ENCODE assay signal across 7 mouse cellular contexts in genomic region chr5:24029946-24030578, GRCm38 (mm10). TPM values are rescaled to one million over a fixed set of nuclear protein-coding genes. Genes with fewer than 3 reads are reported as not detected.
DNase-seq lines count a peak whose midpoint lies in the region; ATAC-seq lines count a peak whose summit lies in the region.

No protein-coding gene starts in this region.

- H3K4me3 ChIP-seq in neural tube, embryonic 11.5 days (ENCODE audit: low read depth, low read length) = peak overlapping the region; percentile 67
- H3K4me3 ChIP-seq in intestine, embryonic 16.5 days (ENCODE audit: low read length) = peak overlapping the region; percentile 92
- peak overlapping the region; percentile 84 for H3K4me3 ChIP-seq in midbrain, embryonic 10.5 days

- H3K36me3 ChIP-seq in neural tube, embryonic 11.5 days (ENCODE audit: control insufficient read depth, insufficient read depth, low read length) = no peaks in the 10 kb centered on the region
- H3K36me3 ChIP-seq in intestine, embryonic 16.5 days (ENCODE audit: control insufficient read depth, insufficient read depth, low read length) = no peaks in the 10 kb centered on the region
- peaks cover under 1% of the 10 kb centered on the region; the same call in 1 of the 2 replicates for H3K36me3 ChIP-seq in midbrain, embryonic 10.5 days

- peak; percentile 73 for ATAC-seq in neural tube, embryonic 11.5 days (ENCODE audit: insufficient read depth, low FRiP score, low TSS enrichment)
- peak; percentile 12 for ATAC-seq in erythroblast, adult 5-6 weeks (replicated peaks; ENCODE audit: low FRiP score, poor library complexity, severe bottlenecking)
- ATAC-seq in intestine, embryonic 16.5 days = peak; percentile 86

- DNase-seq in neural tube, embryonic 11.5 days (ENCODE audit: low spot score) = peak; percentile 73
- DNase-seq in neural tube, embryonic 10.5 days (ENCODE audit: extremely low spot score, low spot score) = no peak
- peak; percentile 14 to 22 for DNase-seq in adrenal gland, postnatal 4 days (ENCODE audit: low spot score in 2 of 2)
- peak; percentile 75 for DNase-seq in midbrain, embryonic 10.5 days (ENCODE audit: low spot score)
- no peak for DNase-seq in layer of hippocampus, postnatal 10 days (ENCODE audit: low spot score in 2 of 2)

- H3K9me3 ChIP-seq in neural tube, embryonic 11.5 days (ENCODE audit: control insufficient read depth, low read length) = no peaks in the 10 kb centered on the region
- no peaks in the 10 kb centered on the region for H3K9me3 ChIP-seq in intestine, embryonic 16.5 days (ENCODE audit: control insufficient read depth, low read length)
- H3K9me3 ChIP-seq in midbrain, embryonic 10.5 days (replicated peaks) = no peaks in the 10 kb centered on the region

- no peaks in the 10 kb centered on the region for H3K4me1 ChIP-seq in neural tube, embryonic 11.5 days (ENCODE audit: control insufficient read depth, insufficient read depth, low read length)
- H3K4me1 ChIP-seq in intestine, embryonic 16.5 days (ENCODE audit: control insufficient read depth, insufficient read depth, low read length) = peaks cover 3% of the 10 kb centered on the region; the same call in 1 of the 2 replicates
- H3K4me1 ChIP-seq in midbrain, embryonic 10.5 days = peaks cover 19% of the 10 kb centered on the region

- peak overlapping the region; percentile 75 for H3K4me2 ChIP-seq in neural tube, embryonic 11.5 days (ENCODE audit: low read depth)
- peak overlapping the region; percentile 97 for H3K4me2 ChIP-seq in intestine, embryonic 16.5 days (ENCODE audit: low read depth, low read length)

- peak overlapping the region; percentile 85 for H3K9ac ChIP-seq in neural tube, embryonic 11.5 days (ENCODE audit: low read length)
- H3K9ac ChIP-seq in intestine, embryonic 16.5 days (ENCODE audit: low read depth, low read length) = peak overlapping the region; percentile 91

- H3K27ac ChIP-seq in neural tube, embryonic 11.5 days (ENCODE audit: low read depth, low read length) = peak overlapping the region; percentile 72
- peak overlapping the region; percentile 78 for H3K27ac ChIP-seq in intestine, embryonic 16.5 days (ENCODE audit: low read length)
- peak overlapping the region; percentile 92 for H3K27ac ChIP-seq in midbrain, embryonic 10.5 days (replicated peaks)

- H3K27me3 ChIP-seq in neural tube, embryonic 11.5 days (ENCODE audit: control insufficient read depth, insufficient read depth, low read length) = no peaks in the 10 kb centered on the region
- no peaks in the 10 kb centered on the region for H3K27me3 ChIP-seq in intestine, embryonic 16.5 days (replicated peaks; ENCODE audit: control insufficient read depth, insufficient read depth, low read length)
- no peaks in the 10 kb centered on the region for H3K27me3 ChIP-seq in midbrain, embryonic 10.5 days (ENCODE audit: low read depth, poor library complexity, severe bottlenecking)

- under 1% methylated on average over 67 of the region's 73 CpGs for WGBS in neural tube, embryonic 11.5 days
- under 1% methylated on average over 71 of the region's 73 CpGs for WGBS in intestine, embryonic 16.5 days
- under 1% methylated on average over 71 of the region's 73 CpGs for whole genome bisulfite sequencing in midbrain, embryonic 10.5 days

RNA-seq across cellular contexts. Expression of gene Fam126a, which starts 0.4 kb away (rescaled TPM):
- polyA plus RNA-seq in neural tube, embryonic 11.5 days (2014; fragmentation: Nextera tagmentation; extraction: Ambion mirVana) = 47.7 and 48.0 TPM in 2 replicates
- total RNA-seq in adrenal gland, postnatal 4 days (2021) = 10 to 100 TPM; 60.9 to 63.7 TPM
- 255 and 281 TPM in 2 replicates for total RNA-seq in erythroblast, adult 5-6 weeks (2015; ENCODE audit: low replicate concordance)
- 210 and 266 TPM in 2 replicates for total RNA-seq in erythroblast, adult 5-6 weeks (2017; ENCODE audit: low replicate concordance)
- 11.1 and 11.7 TPM in 2 replicates for polyA plus RNA-seq in intestine, embryonic 16.5 days (2015; fragmentation: Nextera tagmentation; extraction: Ambion mirVana)
- 24.6 and 26.7 TPM in 2 replicates for polyA plus RNA-seq in midbrain, embryonic 10.5 days (2016; fragmentation: Nextera tagmentation; extraction: Ambion mirVana)
- 10 to 100 TPM; 38.9 to 40.4 TPM for total RNA-seq in layer of hippocampus, postnatal 10 days (2021)

Comparison
In these comparisons a context has a peak if more than half of its experiments do, and no peak if none do; other contexts are left out.
1. DNase-seq: peak in neural tube, embryonic 11.5 days (single experiment), adrenal gland, postnatal 4 days (2 of 2) and midbrain, embryonic 10.5 days (single experiment); none in neural tube, embryonic 10.5 days (single experiment) and layer of hippocampus, postnatal 10 days (0 of 2).
2. ATAC-seq: peak in every context shown above with its lines; median percentile 86 in intestine, embryonic 16.5 days; 73 in neural tube, embryonic 11.5 days; 12 in erythroblast, adult 5-6 weeks.
3. Peak in every context shown above with its lines, with median percentiles within 50 percentile points of each other: H3K27ac ChIP-seq and H3K4me3 ChIP-seq.